Mouse (Mus musculus): ENCODE measurements around the gene Cpa5. TPM values are rescaled to one million over a fixed set of nuclear protein-coding genes. Genes with fewer than 3 reads are reported as not detected.

The Cpa5 gene
- total RNA-seq, 1 experiment from 2014 or later = not detected

GRCm38 (mm10) chr6:30629989-30630388, 19.2 kb downstream of the Cpa5 start:
- no peak for ATAC-seq (replicated peaks; ENCODE audit: insufficient number of reproducible peaks, low FRiP score, low TSS enrichment, poor library complexity, severe bottlenecking)

- no peak for ATAC-seq (replicated peaks; ENCODE audit: insufficient number of reproducible peaks, low FRiP score, low TSS enrichment, poor library complexity, severe bottlenecking)
These were observed 24.6 kb downstream of the Cpa5 start for GRCm38 (mm10) chr6:30635361-30635862.

GRCm38 (mm10) chr6:30636186-30636842, 25.5 kb downstream of the Cpa5 start:
- ATAC-seq (replicated peaks; ENCODE audit: insufficient number of reproducible peaks, low FRiP score, low TSS enrichment, poor library complexity, severe bottlenecking) = no peak

- ATAC-seq (replicated peaks; ENCODE audit: insufficient number of reproducible peaks, low FRiP score, low TSS enrichment, poor library complexity, severe bottlenecking) = no peak
These were observed 28.0 kb downstream of the Cpa5 start, which contains the start of gene Cpa1 for GRCm38 (mm10) chr6:30638674-30639268. Cpa1 (plus strand) TSS chr6:30639218.

- ATAC-seq (replicated peaks; ENCODE audit: insufficient number of reproducible peaks, low FRiP score, low TSS enrichment, poor library complexity, severe bottlenecking) = no peak
These were observed 33.1 kb downstream of the Cpa5 start for GRCm38 (mm10) chr6:30643694-30644460.

GRCm38 (mm10) chr6:30644462-30644861, 33.7 kb downstream of the Cpa5 start:
- no peak for ATAC-seq (replicated peaks; ENCODE audit: insufficient number of reproducible peaks, low FRiP score, low TSS enrichment, poor library complexity, severe bottlenecking)

- ATAC-seq (replicated peaks; ENCODE audit: insufficient number of reproducible peaks, low FRiP score, low TSS enrichment, poor library complexity, severe bottlenecking) = no peak
These were observed 34.6 kb downstream of the Cpa5 start for GRCm38 (mm10) chr6:30645379-30645778.

GRCm38 (mm10) chr6:30649651-30650296, 39.0 kb downstream of the Cpa5 start:
- ATAC-seq (replicated peaks; ENCODE audit: insufficient number of reproducible peaks, low FRiP score, low TSS enrichment, poor library complexity, severe bottlenecking) = no peak

- ATAC-seq (replicated peaks; ENCODE audit: insufficient number of reproducible peaks, low FRiP score, low TSS enrichment, poor library complexity, severe bottlenecking) = no peak
These were observed 41.8 kb downstream of the Cpa5 start for GRCm38 (mm10) chr6:30652425-30653188.

GRCm38 (mm10) chr6:30653518-30653917, 42.7 kb downstream of the Cpa5 start:
- no peak for ATAC-seq (replicated peaks; ENCODE audit: insufficient number of reproducible peaks, low FRiP score, low TSS enrichment, poor library complexity, severe bottlenecking)

- no peak for ATAC-seq (replicated peaks; ENCODE audit: insufficient number of reproducible peaks, low FRiP score, low TSS enrichment, poor library complexity, severe bottlenecking)
These were observed 43.6 kb downstream of the Cpa5 start for GRCm38 (mm10) chr6:30654402-30654859.

GRCm38 (mm10) chr6:30654932-30655331, 44.1 kb downstream of the Cpa5 start:
- no peak for ATAC-seq (replicated peaks; ENCODE audit: insufficient number of reproducible peaks, low FRiP score, low TSS enrichment, poor library complexity, severe bottlenecking)

- ATAC-seq (replicated peaks; ENCODE audit: insufficient number of reproducible peaks, low FRiP score, low TSS enrichment, poor library complexity, severe bottlenecking) = no peak
These were observed 46.5 kb downstream of the Cpa5 start for GRCm38 (mm10) chr6:30657279-30657678.

GRCm38 (mm10) chr6:30658619-30659018, 47.8 kb downstream of the Cpa5 start:
- ATAC-seq (replicated peaks; ENCODE audit: insufficient number of reproducible peaks, low FRiP score, low TSS enrichment, poor library complexity, severe bottlenecking) = no peak

- ATAC-seq (replicated peaks; ENCODE audit: insufficient number of reproducible peaks, low FRiP score, low TSS enrichment, poor library complexity, severe bottlenecking) = no peak
These were observed 54.0 kb downstream of the Cpa5 start for GRCm38 (mm10) chr6:30664776-30665175.

GRCm38 (mm10) chr6:30665296-30665695, 54.5 kb downstream of the Cpa5 start:
- no peak for ATAC-seq (replicated peaks; ENCODE audit: insufficient number of reproducible peaks, low FRiP score, low TSS enrichment, poor library complexity, severe bottlenecking)

GRCm38 (mm10) chr6:30666043-30666442, 55.2 kb downstream of the Cpa5 start:
- no peak for ATAC-seq (replicated peaks; ENCODE audit: insufficient number of reproducible peaks, low FRiP score, low TSS enrichment, poor library complexity, severe bottlenecking)

GRCm38 (mm10) chr6:30667585-30667984, 56.8 kb downstream of the Cpa5 start:
- no peak for ATAC-seq (replicated peaks; ENCODE audit: insufficient number of reproducible peaks, low FRiP score, low TSS enrichment, poor library complexity, severe bottlenecking)
